Mouse (Mus musculus): ENCODE measurements around the gene Cldn18. TPM values are rescaled to one million over a fixed set of nuclear protein-coding genes. Genes with fewer than 3 reads are reported as not detected.

The Cldn18 gene
- polyA plus RNA-seq, 2 experiments: not detected

- no peak overlapping the region for H3K4me3 ChIP-seq (replicated peaks; ENCODE audit: low read length)
- no peaks in the 10 kb centered on the region for H3K9me3 ChIP-seq (ENCODE audit: control insufficient read depth, low read length)
- no peak for DNase-seq (ENCODE audit: low spot score)
- 82% methylated on average over 2 of the region's 2 CpGs for WGBS
- no peak overlapping the region for H3K9ac ChIP-seq (ENCODE audit: low read depth, low read length, severe bottlenecking)
- H3K36me3 ChIP-seq (ENCODE audit: control insufficient read depth, insufficient read depth, low read length): no peaks in the 10 kb centered on the region
- no peak overlapping the region for H3K4me2 ChIP-seq (replicated peaks; ENCODE audit: low read depth, low read length, severe bottlenecking)
- no peaks in the 10 kb centered on the region for H3K27me3 ChIP-seq (ENCODE audit: control insufficient read depth, insufficient read depth, low read length)
- ATAC-seq (ENCODE audit: low FRiP score, low read depth): no peak
- no peak overlapping the region for H3K27ac ChIP-seq (replicated peaks; ENCODE audit: low read depth, low read length)
- no peak for TF ChIP-seq POLR2A (IDR thresholded peaks at IDR 0.05; ENCODE audit: borderline replicate concordance, extremely low read depth, insufficient read depth, insufficient read length)
- H3K4me1 ChIP-seq (ENCODE audit: control insufficient read depth, insufficient read depth, low read length): no peaks in the 10 kb centered on the region
Measured at GRCm38 (mm10) chr9:99701187-99701586, 15.9 kb downstream of the Cldn18 start.

- no peak for TF ChIP-seq POLR2A (IDR thresholded peaks at IDR 0.05; ENCODE audit: borderline replicate concordance, extremely low read depth, insufficient read depth, insufficient read length)
- H3K4me2 ChIP-seq (replicated peaks; ENCODE audit: low read depth, low read length, severe bottlenecking): no peak overlapping the region
- no peak for DNase-seq (ENCODE audit: low spot score)
- no peak overlapping the region for H3K27ac ChIP-seq (replicated peaks; ENCODE audit: low read depth, low read length)
- no peaks in the 10 kb centered on the region for H3K4me1 ChIP-seq (ENCODE audit: control insufficient read depth, insufficient read depth, low read length)
- WGBS: 80% methylated on average over 2 of the region's 2 CpGs
- no peaks in the 10 kb centered on the region for H3K27me3 ChIP-seq (ENCODE audit: control insufficient read depth, insufficient read depth, low read length)
- no peak overlapping the region for H3K9ac ChIP-seq (ENCODE audit: low read depth, low read length, severe bottlenecking)
- H3K4me3 ChIP-seq (replicated peaks; ENCODE audit: low read length): no peak overlapping the region
- ATAC-seq (ENCODE audit: low FRiP score, low read depth): no peak
- no peaks in the 10 kb centered on the region for H3K9me3 ChIP-seq (ENCODE audit: control insufficient read depth, low read length)
- H3K36me3 ChIP-seq (ENCODE audit: control insufficient read depth, insufficient read depth, low read length): no peaks in the 10 kb centered on the region
Measured at GRCm38 (mm10) chr9:99699752-99700389, 17.2 kb downstream of the Cldn18 start.

- Histone ChIP-seq H3K4me1 (ENCODE audit: control insufficient read depth, insufficient read depth, low read length) (no peaks in the 10 kb centered on the region), H3K27ac (replicated peaks; ENCODE audit: low read depth, low read length) (no peak overlapping the region), H3K9ac (ENCODE audit: low read depth, low read length, severe bottlenecking) (no peak overlapping the region), H3K36me3 (ENCODE audit: control insufficient read depth, insufficient read depth, low read length) (no peaks in the 10 kb centered on the region), H3K9me3 (ENCODE audit: control insufficient read depth, low read length) (no peaks in the 10 kb centered on the region), H3K4me3 (replicated peaks; ENCODE audit: low read length) (no peak overlapping the region), H3K27me3 (ENCODE audit: control insufficient read depth, insufficient read depth, low read length) (no peaks in the 10 kb centered on the region), H3K4me2 (replicated peaks; ENCODE audit: low read depth, low read length, severe bottlenecking) (no peak overlapping the region)
- 64% methylated on average over 7 of the region's 7 CpGs for WGBS
- no peak for ATAC-seq (ENCODE audit: low FRiP score, low read depth)
- DNase-seq (ENCODE audit: low spot score): no peak
- TF ChIP-seq POLR2A (IDR thresholded peaks at IDR 0.05; ENCODE audit: borderline replicate concordance, extremely low read depth, insufficient read depth, insufficient read length): no peak
Measured at GRCm38 (mm10) chr9:99694961-99695360, 22.1 kb downstream of the Cldn18 start.

GRCm38 (mm10) chr9:99690386-99690785, 26.7 kb downstream of the Cldn18 start:
- no peaks in the 10 kb centered on the region for H3K36me3 ChIP-seq (ENCODE audit: control insufficient read depth, insufficient read depth, low read length)
- no peak for TF ChIP-seq POLR2A (IDR thresholded peaks at IDR 0.05; ENCODE audit: borderline replicate concordance, extremely low read depth, insufficient read depth, insufficient read length)
- no peak overlapping the region for H3K9ac ChIP-seq (ENCODE audit: low read depth, low read length, severe bottlenecking)
- DNase-seq (ENCODE audit: low spot score) (no peak), ATAC-seq (ENCODE audit: low FRiP score, low read depth) (no peak)
- no peak overlapping the region for H3K4me3 ChIP-seq (replicated peaks; ENCODE audit: low read length)
- no peak overlapping the region for H3K27ac ChIP-seq (replicated peaks; ENCODE audit: low read depth, low read length)
- no peak overlapping the region for H3K4me2 ChIP-seq (replicated peaks; ENCODE audit: low read depth, low read length, severe bottlenecking)
- no peaks in the 10 kb centered on the region for H3K27me3 ChIP-seq (ENCODE audit: control insufficient read depth, insufficient read depth, low read length)
- H3K4me1 ChIP-seq (ENCODE audit: control insufficient read depth, insufficient read depth, low read length): no peaks in the 10 kb centered on the region
- WGBS: 67% methylated on average over 7 of the region's 7 CpGs
- no peaks in the 10 kb centered on the region for H3K9me3 ChIP-seq (ENCODE audit: control insufficient read depth, low read length)

GRCm38 (mm10) chr9:99689796-99690195, 27.3 kb downstream of the Cldn18 start:
- no peaks in the 10 kb centered on the region for H3K4me1 ChIP-seq (ENCODE audit: control insufficient read depth, insufficient read depth, low read length)
- ATAC-seq (ENCODE audit: low FRiP score, low read depth) (no peak), DNase-seq (ENCODE audit: low spot score) (no peak)
- TF ChIP-seq POLR2A (IDR thresholded peaks at IDR 0.05; ENCODE audit: borderline replicate concordance, extremely low read depth, insufficient read depth, insufficient read length): no peak
- 92% methylated on average over 5 of the region's 5 CpGs for WGBS
- no peak overlapping the region for H3K9ac ChIP-seq (ENCODE audit: low read depth, low read length, severe bottlenecking)
- H3K4me2 ChIP-seq (replicated peaks; ENCODE audit: low read depth, low read length, severe bottlenecking): no peak overlapping the region
- no peak overlapping the region for H3K27ac ChIP-seq (replicated peaks; ENCODE audit: low read depth, low read length)
- no peaks in the 10 kb centered on the region for H3K27me3 ChIP-seq (ENCODE audit: control insufficient read depth, insufficient read depth, low read length)
- no peak overlapping the region for H3K4me3 ChIP-seq (replicated peaks; ENCODE audit: low read length)
- no peaks in the 10 kb centered on the region for H3K36me3 ChIP-seq (ENCODE audit: control insufficient read depth, insufficient read depth, low read length)
- H3K9me3 ChIP-seq (ENCODE audit: control insufficient read depth, low read length): no peaks in the 10 kb centered on the region

Data from limb, embryonic 14.5 days (tissue).